Mouse (Mus musculus): ENCODE results near the gene Cacna1c.

The Cacna1c gene

GRCm38 (mm10) chr6:118899688-118900087 is 296.5 kb downstream of the Cacna1c start:
- no peak for DNase-seq

- no peak for DNase-seq
Observed at GRCm38 (mm10) chr6:118897101-118897500, 299.1 kb downstream of the Cacna1c start.

- DNase-seq, result no peak
Observed at GRCm38 (mm10) chr6:118894043-118894442, 302.2 kb downstream of the Cacna1c start.

- DNase-seq, result no peak
Observed at GRCm38 (mm10) chr6:118889441-118889840, 306.8 kb downstream of the Cacna1c start.

- no peak for DNase-seq
Observed at GRCm38 (mm10) chr6:118887032-118887431, 309.2 kb downstream of the Cacna1c start.

- peak; percentile 20 for DNase-seq
Observed at GRCm38 (mm10) chr6:118884961-118885360, 311.3 kb downstream of the Cacna1c start.

- DNase-seq, result no peak
Observed at GRCm38 (mm10) chr6:118884073-118884551, 312.1 kb downstream of the Cacna1c start.

- DNase-seq, result no peak
Observed at GRCm38 (mm10) chr6:118876204-118876603, 320.0 kb downstream of the Cacna1c start.

- no peak for DNase-seq
Observed at GRCm38 (mm10) chr6:118870241-118870841, 325.9 kb downstream of the Cacna1c start.

- DNase-seq, result no peak
Observed at GRCm38 (mm10) chr6:118867384-118867783, 328.8 kb downstream of the Cacna1c start.

GRCm38 (mm10) chr6:118866889-118867288 is 329.3 kb downstream of the Cacna1c start:
- no peak for DNase-seq

GRCm38 (mm10) chr6:118865777-118866380 is 330.3 kb downstream of the Cacna1c start:
- no peak for DNase-seq

GRCm38 (mm10) chr6:118864696-118865620 is 331.3 kb downstream of the Cacna1c start:
- no peak for DNase-seq

- no peak for DNase-seq
Observed at GRCm38 (mm10) chr6:118862727-118863126, 333.5 kb downstream of the Cacna1c start.

GRCm38 (mm10) chr6:118862091-118862490 is 334.1 kb downstream of the Cacna1c start:
- DNase-seq, result no peak

- DNase-seq, result no peak
Observed at GRCm38 (mm10) chr6:118858431-118858830, 337.8 kb downstream of the Cacna1c start.

- DNase-seq, result peak; percentile 58
Observed at GRCm38 (mm10) chr6:118852131-118852530, 344.1 kb downstream of the Cacna1c start.

GRCm38 (mm10) chr6:118851086-118851485 is 345.1 kb downstream of the Cacna1c start:
- peak; percentile 57 for DNase-seq

- no peak for DNase-seq
Observed at GRCm38 (mm10) chr6:118848640-118849039, 347.6 kb downstream of the Cacna1c start.

GRCm38 (mm10) chr6:118847751-118848150 is 348.5 kb downstream of the Cacna1c start:
- no peak for DNase-seq

GRCm38 (mm10) chr6:118845829-118846228 is 350.4 kb downstream of the Cacna1c start:
- no peak for DNase-seq

GRCm38 (mm10) chr6:118845180-118845579 is 351.0 kb downstream of the Cacna1c start:
- DNase-seq, result no peak

- DNase-seq, result no peak
Observed at GRCm38 (mm10) chr6:118843566-118843965, 352.7 kb downstream of the Cacna1c start.

- DNase-seq, result no peak
Observed at GRCm38 (mm10) chr6:118841892-118842291, 354.3 kb downstream of the Cacna1c start.
